Mouse (Mus musculus): Measurements from ENCODE around the gene Rpl23. TPM values are rescaled to one million over a fixed set of nuclear protein-coding genes. Genes with fewer than 3 reads are reported as not detected.

The Rpl23 gene
- polyA plus RNA-seq, 1 experiment from 2014 or later = 409 TPM

DNA sequence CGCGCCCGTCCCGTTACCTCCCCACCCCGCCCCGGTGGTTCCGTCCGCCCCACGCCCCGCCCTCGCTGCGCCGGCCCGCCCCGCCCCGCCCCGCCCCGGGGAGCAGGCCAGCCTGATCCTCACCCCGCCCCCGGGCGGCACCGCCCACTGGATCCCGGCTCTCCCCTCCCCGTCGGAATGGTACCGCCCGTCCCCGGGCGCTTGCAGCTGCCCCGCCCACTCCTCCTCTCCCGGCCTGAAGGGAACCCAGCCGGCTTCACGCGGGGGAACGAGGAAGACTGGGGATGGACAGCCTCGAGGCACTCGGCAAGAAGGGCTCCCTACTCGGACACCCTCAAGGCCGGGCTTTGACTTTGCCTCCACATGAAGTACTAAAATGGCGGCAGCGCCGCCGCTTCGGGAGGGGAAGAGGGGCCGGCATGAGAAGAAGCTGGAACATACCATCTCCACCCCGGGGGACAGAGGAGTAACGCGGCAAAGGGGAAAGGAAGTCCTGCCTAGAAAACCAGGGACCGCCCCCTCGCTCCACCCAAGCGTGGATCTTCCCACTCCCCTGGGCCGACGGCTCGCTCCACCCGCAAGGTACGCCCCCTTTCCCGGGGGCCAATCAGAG is 37.4 kb downstream of the Rpl23 start:
- peak overlapping the region; percentile 76 for H3K4me2 ChIP-seq (ENCODE audit: low read depth, low read length)
- H3K9me3 ChIP-seq (ENCODE audit: low read length) = no peaks in the 10 kb centered on the region
- no peaks in the 10 kb centered on the region for H3K27me3 ChIP-seq (ENCODE audit: insufficient read depth, low read length)
- H3K27ac ChIP-seq (ENCODE audit: low read depth) = peak overlapping the region; percentile 92
- peak; percentile 100 for DNase-seq
- peak; percentile 94 for ATAC-seq
- peak overlapping the region; percentile 86 for H3K9ac ChIP-seq (replicated peaks)
- H3K36me3 ChIP-seq (replicated peaks; ENCODE audit: insufficient read depth, low read length) = peaks cover 27% of the 10 kb centered on the region
- TF ChIP-seq EP300 (IDR thresholded peaks at IDR 0.05; ENCODE audit: low read depth) = peak; percentile 69
- TF ChIP-seq CTCF (IDR thresholded peaks at IDR 0.05; ENCODE audit: low read depth) = no peak
- peaks cover 18% of the 10 kb centered on the region for H3K4me1 ChIP-seq (ENCODE audit: insufficient read depth)
- H3K4me3 ChIP-seq (ENCODE audit: low read depth, low read length) = peak overlapping the region; percentile 78
- 1% methylated on average over 34 of the region's 57 CpGs for WGBS (ENCODE audit: insufficient replicate concordance)

DNA sequence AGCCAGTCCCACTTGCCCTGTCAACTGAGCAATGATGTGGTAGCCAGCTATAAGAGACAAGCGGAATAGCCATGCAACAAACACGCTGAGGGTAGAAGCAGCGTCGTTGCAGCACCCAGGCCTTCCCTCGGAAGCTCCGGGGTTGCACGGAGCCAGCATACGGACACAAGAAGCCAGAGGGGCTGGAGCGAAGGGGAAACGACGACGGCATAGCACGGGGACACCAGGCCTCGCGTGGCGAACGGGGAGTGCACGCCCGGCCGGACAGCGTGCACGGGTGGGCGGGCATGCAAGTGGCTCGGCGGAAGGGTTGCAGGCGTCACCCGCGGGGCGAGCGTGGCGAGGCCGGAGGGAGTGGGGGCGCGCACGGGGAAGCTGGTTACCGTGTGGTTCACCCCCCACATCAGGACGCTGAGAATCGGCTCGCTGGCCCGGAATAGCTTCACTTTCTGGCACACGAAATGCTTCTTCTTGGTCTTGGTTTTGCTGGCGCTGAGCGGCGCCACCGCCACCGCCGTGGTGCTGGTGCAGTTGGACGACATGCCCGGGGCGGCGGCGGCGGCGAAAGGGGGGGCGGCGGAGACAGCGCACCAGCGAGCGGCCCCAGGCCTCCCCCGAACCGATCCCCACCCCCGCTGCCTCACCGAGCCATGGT is 38.0 kb downstream of the Rpl23 start, which contains the start of gene Pip4k2b:
TSS of gene Pip4k2b (minus strand) at position 642 of the 655 bp plus-strand sequence.
- peak within 1 kb of the TSS; percentile 86 for H3K9ac ChIP-seq (replicated peaks)
- DNase-seq = no peak
- H3K27ac ChIP-seq (ENCODE audit: low read depth) = peak within 1 kb of the TSS; percentile 92
- under 1% methylated on average over 39 of the region's 63 CpGs for WGBS (ENCODE audit: insufficient replicate concordance)
- H3K27me3 ChIP-seq (ENCODE audit: insufficient read depth, low read length) = no peaks in the 10 kb centered on the region
- TF ChIP-seq EP300 (IDR thresholded peaks at IDR 0.05; ENCODE audit: low read depth) = no peak
- TF ChIP-seq CTCF (IDR thresholded peaks at IDR 0.05; ENCODE audit: low read depth) = no peak
- peak within 1 kb of the TSS; percentile 76 for H3K4me2 ChIP-seq (ENCODE audit: low read depth, low read length)
- H3K9me3 ChIP-seq (ENCODE audit: low read length) = no peaks in the 10 kb centered on the region
- peak; percentile 37 for ATAC-seq
- peaks cover 18% of the 10 kb centered on the region for H3K4me1 ChIP-seq (ENCODE audit: insufficient read depth)
- H3K4me3 ChIP-seq (ENCODE audit: low read depth, low read length) = peak within 1 kb of the TSS; percentile 78
- peaks cover 22% of the 10 kb centered on the region for H3K36me3 ChIP-seq (replicated peaks; ENCODE audit: insufficient read depth, low read length)

- Histone ChIP-seq H3K4me2 (ENCODE audit: low read depth, low read length) (peak overlapping the region; percentile 76), H3K9me3 (ENCODE audit: low read length) (no peaks in the 10 kb centered on the region), H3K4me1 (ENCODE audit: insufficient read depth) (peaks cover 18% of the 10 kb centered on the region), H3K27ac (ENCODE audit: low read depth) (peak overlapping the region; percentile 83), H3K27me3 (ENCODE audit: insufficient read depth, low read length) (no peaks in the 10 kb centered on the region), H3K36me3 (replicated peaks; ENCODE audit: insufficient read depth, low read length) (peaks cover 17% of the 10 kb centered on the region), H3K4me3 (ENCODE audit: low read depth, low read length) (peak overlapping the region; percentile 78), H3K9ac (replicated peaks) (peak overlapping the region; percentile 86)
- ATAC-seq (no peak), DNase-seq (no peak)
- WGBS (ENCODE audit: insufficient replicate concordance) = 8% methylated on average over 9 of the region's 9 CpGs
- TF ChIP-seq EP300 (IDR thresholded peaks at IDR 0.05; ENCODE audit: low read depth) (no peak), CTCF (IDR thresholded peaks at IDR 0.05; ENCODE audit: low read depth) (no peak)
Measured at GRCm38 (mm10) chr11:97743423-97743822, 38.8 kb downstream of the Rpl23 start.

DNA sequence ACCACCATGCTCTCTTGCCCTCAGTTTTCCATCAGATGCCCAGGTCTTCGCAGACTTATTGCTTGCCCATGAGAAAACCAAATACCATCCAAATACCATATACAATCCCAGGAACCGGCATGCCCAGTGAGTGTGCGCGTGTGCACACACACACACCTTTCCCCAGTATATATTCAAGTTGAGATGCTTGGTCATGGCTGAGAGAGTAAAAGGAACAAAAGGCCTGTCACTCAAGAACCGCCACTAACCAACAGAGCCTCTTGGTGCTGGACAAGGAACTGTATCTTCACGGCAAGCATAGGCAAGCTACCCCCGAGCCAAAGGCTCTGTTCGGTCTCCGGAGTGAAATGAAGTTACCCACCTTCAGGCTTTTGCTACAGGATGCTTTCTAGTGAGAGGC is 39.6 kb downstream of the Rpl23 start:
- Histone ChIP-seq H3K27ac (ENCODE audit: low read depth) (no peak overlapping the region), H3K27me3 (ENCODE audit: insufficient read depth, low read length) (no peaks in the 10 kb centered on the region), H3K4me2 (ENCODE audit: low read depth, low read length) (peak overlapping the region; percentile 76), H3K36me3 (replicated peaks; ENCODE audit: insufficient read depth, low read length) (peaks cover 11% of the 10 kb centered on the region), H3K9ac (replicated peaks) (0 out of 2 replicates have a peak overlapping the region, but pooled peaks have one; percentile 86), H3K4me3 (ENCODE audit: low read depth, low read length) (no peak overlapping the region), H3K9me3 (ENCODE audit: low read length) (no peaks in the 10 kb centered on the region), H3K4me1 (ENCODE audit: insufficient read depth) (peaks cover 18% of the 10 kb centered on the region)
- no peak for ATAC-seq
- no peak for DNase-seq
- TF ChIP-seq EP300 (IDR thresholded peaks at IDR 0.05; ENCODE audit: low read depth) (no peak), CTCF (IDR thresholded peaks at IDR 0.05; ENCODE audit: low read depth) (no peak)
- 64% methylated on average over 9 of the region's 9 CpGs for WGBS (ENCODE audit: insufficient replicate concordance)

GRCm38 (mm10) chr11:97742157-97742556 is 40.1 kb downstream of the Rpl23 start:
- Histone ChIP-seq H3K27ac (ENCODE audit: low read depth) (no peak overlapping the region), H3K27me3 (ENCODE audit: insufficient read depth, low read length) (no peaks in the 10 kb centered on the region), H3K4me2 (ENCODE audit: low read depth, low read length) (no peak overlapping the region), H3K9ac (replicated peaks) (no peak overlapping the region), H3K36me3 (replicated peaks; ENCODE audit: insufficient read depth, low read length) (peaks cover 8% of the 10 kb centered on the region), H3K9me3 (ENCODE audit: low read length) (no peaks in the 10 kb centered on the region), H3K4me3 (ENCODE audit: low read depth, low read length) (no peak overlapping the region), H3K4me1 (ENCODE audit: insufficient read depth) (peaks cover 18% of the 10 kb centered on the region)
- ATAC-seq (no peak), DNase-seq (no peak)
- TF ChIP-seq CTCF (IDR thresholded peaks at IDR 0.05; ENCODE audit: low read depth) = no peak
- no peak for TF ChIP-seq EP300 (IDR thresholded peaks at IDR 0.05; ENCODE audit: low read depth)
- 84% methylated on average over 5 of the region's 5 CpGs for WGBS (ENCODE audit: insufficient replicate concordance)

- Histone ChIP-seq H3K9ac (replicated peaks) (no peak overlapping the region), H3K9me3 (ENCODE audit: low read length) (no peaks in the 10 kb centered on the region), H3K4me3 (ENCODE audit: low read depth, low read length) (no peak overlapping the region), H3K27ac (ENCODE audit: low read depth) (0 out of 2 replicates have a peak overlapping the region, but pooled peaks have one; percentile 19), H3K36me3 (replicated peaks; ENCODE audit: insufficient read depth, low read length) (no peaks in the 10 kb centered on the region; the same call in 1 of the 2 replicates), H3K27me3 (ENCODE audit: insufficient read depth, low read length) (no peaks in the 10 kb centered on the region), H3K4me1 (ENCODE audit: insufficient read depth) (peaks cover 18% of the 10 kb centered on the region), H3K4me2 (ENCODE audit: low read depth, low read length) (peak overlapping the region; percentile 20)
- no peak for TF ChIP-seq CTCF (IDR thresholded peaks at IDR 0.05; ENCODE audit: low read depth)
- no peak for TF ChIP-seq EP300 (IDR thresholded peaks at IDR 0.05; ENCODE audit: low read depth)
- 35% methylated on average over 7 of the region's 7 CpGs for WGBS (ENCODE audit: insufficient replicate concordance)
- DNase-seq (no peak), ATAC-seq (no peak)
Measured at GRCm38 (mm10) chr11:97740190-97740589, 42.0 kb downstream of the Rpl23 start.

All from liver, postnatal 0 days (tissue).